Mouse (Mus musculus) testis, postnatal 14 days (tissue): Measurements from ENCODE around the gene Taf8.
A peak's percentile ranks its signal among the peaks of the same experiment; 100 is the strongest.

ENCODE experiments used
- DNase-seq: peaks from one replicate; pipeline ENCODE4 v3.0.0; 2021; ENCODE audit warnings: low spot score

Taf8 gene

DNA sequence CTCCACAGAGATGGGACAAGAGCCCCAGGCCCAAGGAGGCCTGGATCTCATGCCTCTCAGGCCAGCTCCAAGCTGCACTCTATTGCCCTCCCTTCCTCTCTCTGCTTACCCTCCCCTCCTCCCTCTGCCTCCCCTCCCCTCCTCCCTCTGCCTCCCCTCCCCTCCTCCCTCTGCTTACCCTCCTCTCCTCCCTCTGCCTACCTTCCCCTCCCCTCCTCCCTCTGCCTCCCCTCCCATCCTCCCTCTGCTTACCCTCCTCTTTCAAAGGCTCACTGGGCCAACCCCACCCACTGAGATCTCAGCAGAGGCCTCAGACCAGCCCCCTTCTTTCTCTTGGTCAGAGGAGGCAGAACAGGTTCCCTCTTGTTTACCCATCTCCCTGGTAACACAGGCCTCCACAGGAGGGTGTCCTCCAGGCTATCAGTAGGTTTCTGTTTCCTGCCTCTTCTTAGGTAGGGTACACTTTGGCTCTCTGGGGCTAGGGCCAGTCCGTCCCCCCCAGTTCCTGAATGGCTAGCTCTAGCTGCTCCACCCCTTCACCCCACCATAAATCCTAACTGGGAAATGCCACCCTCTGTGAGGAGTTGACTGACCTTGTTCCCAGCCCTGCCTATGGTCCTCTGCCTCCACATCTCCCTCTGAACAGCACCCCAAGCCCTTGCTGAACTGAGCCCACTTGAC lies 17.7 kb downstream of the Taf8 start:
- peak; percentile 56 for DNase-seq

DNA sequence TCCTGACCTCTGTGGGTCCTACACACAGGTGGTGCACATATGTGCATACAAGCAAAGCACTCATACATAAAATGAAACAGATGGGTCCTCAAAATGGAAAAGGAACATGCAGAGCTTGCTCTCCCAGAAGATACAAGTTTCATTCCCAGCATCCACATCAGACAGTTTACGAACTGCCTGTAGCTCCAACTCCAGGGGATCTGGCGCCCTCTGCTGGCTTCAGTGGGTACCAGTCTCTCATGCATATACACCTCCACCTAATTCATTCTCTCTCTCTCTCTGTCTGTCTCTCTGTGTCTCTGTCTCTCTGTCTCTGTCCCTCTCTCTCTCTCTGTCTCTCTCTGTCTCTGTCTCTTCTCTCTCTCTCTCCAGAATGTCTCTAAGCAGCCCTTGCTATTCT lies 19.7 kb downstream of the Taf8 start:
- DNase-seq: peak; percentile 69

DNA sequence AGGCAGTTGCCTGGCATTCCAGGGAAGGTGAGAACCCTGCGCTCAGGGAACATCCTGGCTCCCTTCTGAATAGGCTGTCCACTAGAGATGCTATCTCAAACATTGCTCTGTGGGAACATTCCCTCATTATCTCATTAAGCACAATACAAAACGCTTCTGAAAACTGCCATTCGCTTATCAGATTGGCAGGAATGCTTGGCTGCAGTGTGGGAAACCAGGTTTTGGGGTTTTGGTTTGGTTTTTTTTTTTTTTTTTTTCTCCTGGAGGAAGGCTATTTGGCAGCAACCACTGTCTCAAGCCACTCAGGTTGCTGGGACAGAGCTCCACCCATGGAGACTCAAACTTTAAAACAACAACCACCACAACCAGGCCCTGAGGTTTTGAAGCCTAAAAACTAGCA lies 22.2 kb downstream of the Taf8 start:
- DNase-seq: no peak

DNA sequence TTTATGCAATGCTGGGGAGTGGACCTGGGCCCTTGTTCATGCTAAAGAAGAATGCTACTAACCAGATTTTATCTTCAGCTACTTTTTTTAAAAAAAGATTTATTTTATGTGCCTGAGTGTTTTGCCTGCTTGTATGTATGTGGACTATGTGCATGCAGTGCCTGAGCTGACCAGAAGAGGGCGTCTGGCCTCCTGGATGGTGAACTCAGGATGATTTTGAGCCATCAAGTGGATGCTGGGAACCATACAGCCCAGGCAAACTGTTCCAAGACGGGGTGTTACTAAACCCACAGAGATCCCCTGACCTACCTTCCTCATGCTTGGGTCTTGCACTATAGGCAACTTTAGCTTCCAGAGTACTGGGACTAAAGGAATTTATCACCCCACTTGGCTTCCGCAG lies 26.4 kb downstream of the Taf8 start:
- no peak for DNase-seq

DNA sequence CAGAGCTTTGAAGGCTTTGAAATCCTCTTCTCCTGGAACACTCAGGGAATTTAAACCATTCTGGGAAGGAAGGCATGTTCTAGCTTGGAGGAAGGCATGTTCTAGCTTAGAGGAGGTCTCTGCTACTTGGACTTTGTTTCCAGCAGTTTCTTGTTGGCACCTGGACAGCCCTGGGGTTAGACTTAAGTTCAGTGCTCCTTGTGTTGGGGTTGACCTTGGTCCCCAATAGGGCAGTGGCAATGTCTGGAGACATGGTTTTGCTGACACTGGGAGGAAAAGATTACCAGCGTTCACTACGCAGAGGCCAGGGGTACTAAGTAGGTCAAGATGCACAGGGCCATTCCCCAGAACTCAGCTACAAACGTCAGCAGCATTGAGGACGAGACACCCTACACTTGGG lies 26.9 kb downstream of the Taf8 start:
- DNase-seq: no peak

DNA sequence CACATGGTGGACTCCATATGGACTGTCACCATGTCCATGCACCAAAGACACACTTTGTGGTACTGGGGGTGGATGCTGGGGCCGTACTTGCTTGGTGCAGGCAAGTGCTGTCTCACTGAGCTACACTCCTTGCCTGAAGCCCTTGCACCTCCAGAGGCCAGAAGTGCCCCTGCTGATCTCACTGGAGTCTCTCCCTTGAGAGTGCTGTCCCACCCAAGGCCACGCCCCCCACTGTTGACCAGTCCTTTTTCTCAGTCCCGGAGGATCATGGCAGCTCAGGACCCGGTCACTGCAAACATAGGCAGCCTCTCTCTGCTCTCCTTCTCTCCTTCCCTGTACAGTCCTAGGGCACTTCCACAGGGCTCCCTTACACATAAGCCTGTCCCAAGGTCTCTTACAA lies 27.8 kb downstream of the Taf8 start:
- no peak for DNase-seq

DNA sequence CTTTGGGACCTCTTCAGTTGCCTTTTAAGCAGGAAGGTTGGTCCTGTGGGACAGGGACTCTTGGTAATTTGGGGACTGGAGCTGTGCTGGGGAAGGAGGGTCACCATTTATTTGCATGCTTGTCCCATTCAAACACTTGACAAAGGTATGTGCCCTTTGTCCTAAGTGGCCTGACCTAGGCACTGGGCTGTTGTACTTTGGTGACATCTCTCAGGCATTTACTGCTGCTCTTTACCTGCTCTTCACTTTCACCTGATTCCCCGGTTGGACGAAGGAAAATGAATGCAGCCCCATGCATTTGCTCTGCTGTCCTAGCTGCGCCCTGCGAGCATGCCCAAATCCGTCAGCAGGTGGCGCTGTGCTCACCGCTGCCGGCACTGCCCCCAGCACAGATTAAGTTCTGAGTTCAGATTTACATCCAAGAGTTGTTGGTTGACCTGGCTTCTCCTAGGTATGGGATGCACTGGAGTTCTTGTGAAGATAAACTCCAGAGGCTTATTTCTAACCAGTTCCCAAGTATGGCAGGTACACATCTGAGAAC lies 28.6 kb downstream of the Taf8 start:
- DNase-seq: no peak

DNA sequence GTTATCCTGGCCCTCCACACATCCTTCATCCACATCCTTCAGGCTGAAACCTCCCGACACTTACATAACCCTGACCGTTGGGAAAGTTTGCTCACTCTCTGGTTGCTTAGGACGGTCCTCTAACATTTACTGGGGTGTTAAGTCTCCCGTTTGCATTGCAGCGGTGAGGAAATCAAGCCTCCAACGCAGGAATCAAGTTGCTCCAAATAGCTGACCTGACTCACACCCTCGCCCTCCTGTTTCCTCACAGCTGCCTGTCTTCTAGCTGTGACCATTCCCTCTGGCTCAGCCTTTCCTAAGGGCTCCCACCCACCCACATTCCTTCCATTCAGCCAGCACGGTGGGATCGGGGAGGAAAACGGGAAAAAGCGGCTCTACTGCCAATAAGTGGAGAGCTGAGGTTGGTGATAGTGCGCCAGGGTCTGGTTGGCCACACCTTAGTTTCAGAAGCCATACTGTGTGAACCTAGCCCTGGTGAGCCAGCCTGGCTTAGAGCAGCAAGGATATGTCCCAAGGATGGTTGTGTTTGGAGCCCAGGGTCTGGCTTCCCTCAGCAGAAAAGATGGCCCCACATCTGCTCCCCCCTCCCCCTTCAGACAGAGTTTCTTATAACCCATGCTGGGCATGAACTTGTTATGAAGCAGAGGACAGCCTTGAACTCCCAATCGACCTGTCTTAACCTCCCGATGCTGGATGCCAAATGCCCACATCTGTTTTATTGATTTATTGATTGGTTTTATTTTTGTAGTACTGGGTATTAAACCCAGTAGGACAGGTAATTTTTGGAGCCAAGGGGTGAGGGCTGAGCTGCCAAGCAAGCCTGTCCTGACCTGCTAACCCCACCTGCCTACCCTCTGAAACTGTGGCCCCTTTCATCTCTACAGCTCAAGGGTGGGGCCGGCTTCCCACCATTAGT lies 29.4 kb downstream of the Taf8 start:
- no peak for DNase-seq

DNA sequence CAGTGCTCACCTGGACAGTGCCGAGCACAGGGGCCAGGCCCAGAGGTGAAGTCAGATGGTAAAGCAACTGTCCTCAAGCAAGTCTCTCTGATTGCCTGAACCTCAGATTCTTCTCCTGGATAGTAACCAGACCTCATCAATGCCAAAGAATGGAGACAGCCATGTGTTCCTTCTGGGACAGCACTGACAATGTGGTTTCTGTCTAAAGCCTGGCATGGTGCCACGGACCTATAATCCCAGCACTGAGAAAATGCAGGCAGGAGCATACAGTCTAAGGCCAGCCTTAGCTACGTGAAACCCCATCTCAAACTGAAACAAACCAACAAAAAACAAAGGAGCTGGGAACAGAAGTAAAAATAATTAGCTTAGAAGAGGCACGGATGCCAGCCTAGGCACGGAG lies 31.4 kb downstream of the Taf8 start:
- no peak for DNase-seq

DNA sequence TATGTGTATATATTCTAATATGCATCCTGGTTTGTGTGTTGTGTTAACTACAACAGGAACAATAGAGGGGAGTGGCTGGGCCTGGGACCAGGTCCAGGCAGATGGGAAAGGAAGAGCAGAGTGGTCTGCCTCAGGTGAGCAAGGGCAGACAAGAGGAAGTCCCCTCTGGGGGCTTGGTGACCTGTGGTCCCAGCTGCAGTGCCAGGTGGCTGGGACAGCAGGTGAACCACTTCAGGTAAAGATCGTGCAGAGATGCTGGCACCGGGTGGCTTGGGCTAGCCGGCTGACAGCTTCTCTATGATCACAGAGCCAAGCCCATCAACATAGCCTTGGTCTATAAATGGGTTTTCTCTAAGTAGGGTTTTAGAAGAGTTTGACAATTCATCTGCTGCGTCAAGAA lies 32.0 kb downstream of the Taf8 start:
- no peak for DNase-seq

DNA sequence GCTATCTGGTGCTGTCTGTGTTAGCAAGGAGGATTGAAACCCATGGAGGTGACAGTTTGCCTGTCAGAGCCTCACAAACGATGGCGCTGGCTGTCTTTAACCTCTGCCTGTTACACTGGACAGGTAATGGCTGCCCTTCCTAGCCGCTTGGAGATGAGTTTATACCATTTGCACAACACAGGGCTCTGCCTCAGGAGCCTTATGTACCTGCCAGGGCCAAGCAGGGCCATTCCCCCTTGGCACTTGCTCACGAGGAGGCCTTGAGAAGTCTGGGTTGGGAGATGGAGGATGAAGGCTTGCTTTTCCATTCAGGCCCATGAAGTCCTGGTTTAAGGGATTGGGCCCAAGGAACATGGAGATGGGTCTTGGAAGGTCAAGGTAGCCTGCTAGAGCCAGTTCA lies 32.5 kb downstream of the Taf8 start:
- DNase-seq: no peak

DNA sequence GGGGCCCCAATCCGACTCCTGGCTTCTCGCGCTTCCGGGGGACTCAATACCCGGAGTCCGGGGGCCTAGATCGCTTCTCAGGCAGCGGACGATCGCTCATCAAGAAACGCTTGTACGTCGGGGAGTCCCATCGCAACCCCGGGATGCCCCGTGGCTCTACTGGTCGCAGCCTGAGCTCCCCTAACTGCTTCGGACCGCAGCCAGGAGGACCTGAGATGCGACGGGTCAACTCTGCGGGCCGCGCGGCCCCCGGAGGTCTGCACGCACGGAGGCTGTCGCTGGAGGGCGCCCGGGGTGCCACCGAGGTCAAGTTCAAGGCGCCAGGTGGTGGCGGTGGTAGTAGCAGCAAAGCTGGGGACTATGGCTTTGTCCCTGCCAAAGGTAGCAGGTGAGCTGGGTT lies 33.6 kb downstream of the Taf8 start:
- no peak for DNase-seq

DNA sequence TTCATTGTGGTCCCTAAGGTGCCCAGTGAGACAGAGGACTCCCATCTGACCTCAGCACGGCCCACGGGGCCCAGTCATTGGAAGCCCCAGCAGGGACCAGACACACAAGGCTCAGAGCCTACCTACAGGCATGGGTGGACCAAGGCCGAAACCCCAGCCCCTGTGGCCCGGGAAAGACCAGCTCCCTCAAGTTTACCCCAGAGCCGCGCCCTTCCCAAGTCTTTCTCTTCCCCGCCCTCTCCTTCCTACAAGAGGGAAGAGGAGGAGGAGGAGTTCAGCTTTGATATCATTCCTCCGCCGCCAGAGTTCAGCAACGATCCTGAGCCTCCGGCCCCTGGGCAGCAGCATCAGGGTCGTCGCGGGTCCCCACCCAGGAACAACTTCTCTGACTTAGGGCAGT lies 34.0 kb downstream of the Taf8 start:
- no peak for DNase-seq

DNA sequence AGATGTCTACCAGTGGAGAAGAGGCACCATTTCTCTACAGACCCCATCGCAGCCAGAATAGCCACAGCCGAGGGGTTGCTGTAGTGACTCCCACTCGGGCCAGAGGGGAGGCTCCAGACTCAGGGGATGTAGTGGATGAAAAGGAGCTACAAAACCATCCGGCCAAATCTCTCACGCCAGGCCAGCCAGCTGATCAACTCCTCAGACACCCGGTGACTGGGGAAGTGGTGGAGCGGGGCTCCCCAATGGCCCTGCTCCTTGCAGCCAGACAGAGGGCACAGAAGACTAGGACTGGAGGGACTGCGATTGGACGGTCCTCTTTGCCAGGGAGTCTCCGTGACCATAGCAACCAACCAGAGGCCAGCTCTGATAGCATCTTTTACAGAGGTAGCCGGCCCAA lies 34.4 kb downstream of the Taf8 start:
- no peak for DNase-seq

DNA sequence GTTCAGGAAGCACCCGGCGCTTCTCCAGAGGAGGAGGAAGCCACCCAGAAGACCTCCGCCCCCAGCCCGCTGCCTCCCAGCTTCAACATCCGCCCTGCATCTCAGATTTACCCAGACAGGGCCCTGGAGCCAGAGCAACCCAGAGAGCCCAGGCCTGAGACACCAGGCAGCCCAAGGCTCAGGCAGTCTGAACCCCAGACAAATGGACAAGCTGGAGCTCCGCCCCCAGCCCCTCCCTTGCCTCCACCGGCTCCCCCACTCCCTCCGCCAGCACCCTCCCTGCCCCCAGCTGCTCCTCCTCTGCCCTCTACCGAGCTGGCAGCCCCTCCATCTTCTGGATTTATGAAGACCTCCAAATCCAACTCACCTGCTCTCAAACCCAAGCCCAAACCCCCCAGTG lies 35.8 kb downstream of the Taf8 start:
- DNase-seq: no peak

DNA sequence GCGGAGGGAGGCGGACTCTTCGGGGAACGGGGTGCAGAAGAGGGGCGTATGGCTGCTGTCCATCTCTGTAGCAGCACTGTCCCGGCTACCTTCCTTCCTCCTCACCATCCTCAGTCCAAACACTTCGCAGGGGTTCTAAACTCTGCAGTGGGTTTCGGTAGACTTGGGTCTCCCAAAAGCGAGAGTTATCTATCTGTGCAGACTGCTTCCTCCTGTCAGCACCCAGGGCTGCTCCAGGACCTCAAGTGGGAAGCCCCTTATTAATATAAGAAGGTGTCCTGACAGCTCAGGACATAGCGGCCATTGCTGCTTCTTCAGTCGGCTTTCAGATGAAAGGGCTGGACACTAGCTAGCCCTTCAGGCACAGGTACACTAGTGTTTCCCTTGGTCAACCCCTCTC lies 37.1 kb downstream of the Taf8 start:
- DNase-seq: no peak

DNA sequence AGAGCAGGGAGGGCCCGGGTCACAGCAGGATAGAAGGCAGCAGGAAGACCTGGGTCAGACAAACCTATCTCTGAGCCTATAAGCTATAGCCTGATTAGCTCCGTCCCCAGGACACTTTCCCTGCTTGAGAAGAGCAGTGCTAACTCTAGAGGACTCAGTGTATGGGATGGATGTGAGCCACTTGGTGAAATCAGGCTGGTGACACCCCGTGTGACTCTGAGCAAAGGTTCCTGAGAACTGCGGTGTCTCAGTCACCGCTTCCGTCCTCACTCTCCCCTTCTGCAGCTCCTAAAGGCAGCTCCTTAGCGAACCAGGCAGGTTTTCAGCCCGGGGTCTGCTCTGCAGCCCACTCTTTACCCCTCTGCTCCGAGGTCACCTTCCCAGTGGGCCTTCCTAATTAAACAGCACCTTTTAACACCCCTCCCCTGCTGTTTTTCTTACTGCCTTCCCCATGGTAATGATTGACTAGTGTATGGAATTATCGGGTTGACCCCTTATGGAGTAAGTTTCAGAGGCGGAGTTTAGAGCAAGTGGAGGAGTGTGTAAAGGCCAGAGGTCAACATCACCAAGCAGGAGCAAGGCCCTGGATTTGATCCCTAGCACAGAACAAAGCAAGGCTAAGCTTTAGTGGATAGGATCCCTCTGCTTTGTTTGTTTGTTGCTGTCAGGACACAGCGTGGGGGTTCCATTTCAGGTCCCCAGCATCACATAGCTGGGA lies 37.7 kb downstream of the Taf8 start:
- DNase-seq: no peak

DNA sequence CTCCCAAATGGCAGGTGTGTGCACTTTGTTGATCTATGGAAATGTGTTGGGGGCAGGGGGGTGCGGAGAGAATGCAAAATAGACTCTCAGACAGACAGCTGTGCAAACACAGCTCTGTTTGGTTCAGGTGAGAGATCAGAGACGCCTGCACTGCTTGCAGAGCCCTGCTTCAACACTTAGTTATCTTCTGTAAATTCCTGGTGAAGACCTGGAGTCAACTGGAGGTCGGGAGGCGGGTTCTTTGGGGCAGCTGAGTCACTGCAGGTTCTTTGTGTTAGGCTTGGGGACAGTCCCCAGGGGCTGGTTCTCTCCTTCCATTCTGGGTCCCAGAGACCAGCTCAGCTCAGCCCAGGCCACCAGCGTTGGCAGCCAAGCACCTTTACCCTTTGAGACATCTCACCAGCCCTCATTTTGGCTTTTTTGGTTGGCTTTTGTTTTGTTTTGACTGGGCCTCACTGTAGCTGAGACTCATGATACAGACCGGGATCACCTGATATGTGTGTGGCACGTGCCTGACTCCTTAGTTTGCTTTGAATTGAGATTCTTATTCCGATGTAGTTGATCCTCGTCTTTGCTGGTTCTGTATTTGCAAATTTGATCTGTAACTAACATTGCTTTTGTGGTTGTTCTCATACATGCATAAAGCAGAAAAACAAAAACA lies 39.2 kb downstream of the Taf8 start:
- DNase-seq: no peak

DNA sequence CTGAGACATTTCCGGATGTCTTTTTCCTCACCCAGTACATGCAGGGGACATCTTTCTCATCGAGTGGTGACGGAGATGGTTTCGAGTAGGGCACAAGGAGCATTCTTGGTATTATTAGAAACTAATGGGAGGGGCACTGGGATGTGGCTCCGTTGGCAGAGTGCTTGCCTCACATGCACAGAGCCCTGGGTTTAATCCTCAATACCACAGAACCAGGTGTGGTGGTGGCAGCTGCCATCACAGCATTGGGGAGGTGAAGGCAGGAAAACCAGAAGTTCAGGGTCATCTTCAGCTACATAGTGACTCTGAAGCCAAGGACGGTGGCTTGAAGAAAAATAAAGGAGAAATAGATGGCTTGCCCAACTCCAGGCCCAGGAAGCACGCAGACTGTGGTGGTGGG lies 39.9 kb downstream of the Taf8 start:
- DNase-seq: no peak

DNA sequence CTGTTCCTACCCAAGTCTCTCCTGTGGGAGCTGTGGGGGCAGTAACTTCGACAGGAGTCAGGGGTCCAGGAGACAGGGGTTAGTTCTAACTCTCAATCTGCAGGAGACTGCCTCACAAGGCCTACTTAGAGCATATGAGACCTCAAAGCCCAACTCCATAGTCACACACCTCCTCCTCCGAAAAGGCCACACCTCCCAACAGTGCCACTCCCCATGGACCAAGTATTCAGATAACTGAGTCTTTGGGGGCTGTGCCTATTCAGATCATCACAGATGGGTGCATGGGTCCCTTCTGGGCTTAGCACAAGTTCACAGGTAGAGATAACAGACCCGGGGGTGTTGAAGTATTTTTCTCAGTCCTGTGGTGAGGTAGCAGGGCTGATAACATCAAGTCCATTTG lies 40.4 kb downstream of the Taf8 start:
- DNase-seq: no peak

DNA sequence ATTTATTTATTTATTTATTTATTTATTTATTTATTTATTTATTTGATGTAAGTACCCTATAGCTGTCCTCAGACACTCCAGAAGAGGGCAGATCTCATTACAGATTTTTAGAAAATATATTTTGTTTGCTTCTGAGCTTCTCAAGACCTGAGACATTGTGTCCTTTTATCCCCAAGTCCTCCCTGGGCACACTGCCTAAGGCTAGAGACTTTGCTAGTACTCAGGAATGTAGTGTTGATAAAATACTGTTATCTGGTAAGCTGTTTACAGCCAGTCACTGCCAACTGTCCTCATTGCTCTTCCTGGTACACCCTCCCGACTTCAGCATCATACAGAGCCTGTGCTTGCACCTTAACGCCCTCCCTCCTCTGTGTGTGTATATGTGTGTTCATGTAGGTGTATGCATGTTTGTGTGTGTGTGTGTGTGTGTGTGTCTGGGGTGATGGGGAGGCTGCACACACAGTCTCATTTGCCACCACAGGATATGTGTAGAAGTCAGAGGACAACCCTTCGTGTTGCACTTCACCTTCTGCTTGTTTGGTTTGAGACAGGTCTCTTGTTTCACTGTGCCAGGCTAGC lies 42.7 kb downstream of the Taf8 start:
- DNase-seq: peak; percentile 80

DNA sequence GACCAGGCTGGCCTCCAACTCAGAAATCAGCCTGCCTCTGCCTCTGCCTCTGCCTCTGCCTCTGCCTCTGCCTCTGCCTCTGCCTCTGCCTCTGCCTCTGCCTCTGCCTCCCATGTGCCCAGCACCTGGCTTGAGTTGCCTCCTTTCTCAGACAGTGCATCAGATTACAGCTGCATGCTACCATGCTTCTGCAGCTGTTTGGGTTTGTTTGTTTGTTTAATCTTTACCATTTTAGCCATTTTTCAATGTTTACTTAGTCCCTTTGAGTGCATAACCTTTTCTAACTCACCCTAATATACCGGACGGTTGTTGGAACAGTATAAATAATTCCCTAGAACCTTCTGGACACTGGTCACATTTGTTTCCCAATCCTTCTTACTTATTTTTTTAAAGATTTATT lies 43.2 kb downstream of the Taf8 start:
- no peak for DNase-seq
